Mouse (Mus musculus): ENCODE data around the gene Metrnl.

- TF ChIP-seq CTCF (IDR thresholded peaks at IDR 0.05; ENCODE audit: extremely low read depth, insufficient read depth, low read length) = no peak
- TF ChIP-seq POLR2A (IDR thresholded peaks at IDR 0.05; ENCODE audit: extremely low read depth, insufficient read depth, low read length) = no peak
These were observed 37.3 kb downstream of the Metrnl start for GRCm38 (mm10) chr11:121738616-121739015.
